Mouse (Mus musculus) liver, embryonic 14.5 days (tissue): ENCODE results near the gene Rasgef1b.

Source experiments
- CTCF ChIP-seq: IDR thresholded peaks from 2 replicates; pipeline ENCODE4 v1.5.1; 2016; ENCODE audit warnings: antibody characterized with exemption, low read depth, control low read depth
- EP300 ChIP-seq: IDR thresholded peaks from 2 replicates; pipeline ENCODE4 v1.6.1; 2016; ENCODE audit warnings: antibody characterized with exemption, low read depth

DNA sequence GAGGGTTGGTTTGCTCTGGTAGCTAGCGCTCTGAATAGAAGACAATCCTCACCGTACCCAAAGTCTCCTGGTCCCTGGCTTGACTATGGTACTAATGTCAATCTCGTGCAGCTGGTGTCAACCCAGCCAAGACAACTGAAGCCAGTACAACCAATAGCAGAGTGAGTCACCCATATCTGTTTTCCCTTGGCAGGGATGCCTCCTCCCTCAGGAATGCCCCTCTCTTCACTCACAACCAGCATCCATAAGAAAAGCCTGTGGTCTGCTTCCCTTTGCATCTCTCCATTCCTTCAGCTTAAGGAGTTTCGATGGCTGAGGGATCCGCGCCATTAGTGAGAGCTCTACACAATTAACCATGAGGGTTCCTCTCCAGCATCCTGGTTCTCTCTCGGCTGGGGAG, 246.8 kb downstream of the Rasgef1b start:
- TF ChIP-seq EP300 (no peak), CTCF (no peak)
